Mouse (Mus musculus) MEL (cell line): ENCODE results near the gene Napsa. TPM values are rescaled to one million over a fixed set of nuclear protein-coding genes. Genes with fewer than 3 reads are reported as not detected.

Experiments
- DNase-seq: peaks from one replicate; pipeline ENCODE4 v3.0.0; 2011; ENCODE audit warnings: low read depth, low spot score
- H3K27ac ChIP-seq: 2 replicates; pipeline ENCODE4 v1.5.1; 2012; ENCODE audit warnings: low read depth, mild to moderate bottlenecking, control low read depth, low read length, moderate library complexity; ENCODE audit not compliant: control insufficient read depth
- H3K27me3 ChIP-seq, 2 experiments: fragments of 150-350 bp in 1 of 2; sonication (generic) in 1 of 2; 2 replicates each; pipeline ENCODE4 v1.6.1; 2012; ENCODE audit warnings: low read length in 2 of 2, mild to moderate bottlenecking in 2 of 2, improper control_type of control experiment in 1 of 2, moderate library complexity in 1 of 2; ENCODE audit not compliant: insufficient read depth in 2 of 2, control insufficient read depth in 1 of 2
- H3K36me3 ChIP-seq, 2 experiments: 2 replicates each; pipeline ENCODE4 v1.6.1; 2012 to 2014; ENCODE audit warnings: low read length in 2 of 2, improper control_type of control experiment in 1 of 2, inconsistent platforms in 1 of 2, mild to moderate bottlenecking in 1 of 2; ENCODE audit not compliant: insufficient read depth in 2 of 2, control insufficient read depth in 1 of 2
- H3K4me1 ChIP-seq, 2 experiments: fragments of 150-350 bp in 1 of 2; sonication (generic) in 1 of 2; 2 replicates each; pipeline ENCODE4 v1.6.1; 2012; ENCODE audit warnings: low read length in 2 of 2, improper control_type of control experiment in 1 of 2, mild to moderate bottlenecking in 1 of 2; ENCODE audit not compliant: insufficient read depth in 2 of 2, control insufficient read depth in 1 of 2
- H3K4me3 ChIP-seq, 2 experiments: fragments of 150-350 bp in 1 of 2; sonication (generic) in 1 of 2; 2 replicates each; pipeline ENCODE4 v1.5.1; 2012; ENCODE audit warnings: low read depth in 2 of 2, low read length in 2 of 2, mild to moderate bottlenecking in 2 of 2, moderate library complexity in 2 of 2, control low read depth in 1 of 2, improper control_type of control experiment in 1 of 2; ENCODE audit not compliant: control insufficient read depth in 1 of 2, insufficient read depth in 1 of 2
- H3K79me2 ChIP-seq: 2 replicates; pipeline ENCODE4 v1.6.1; 2012; ENCODE audit warnings: mild to moderate bottlenecking, low read length, moderate library complexity; ENCODE audit not compliant: control insufficient read depth, poor library complexity, insufficient read depth
- H3K9ac ChIP-seq: 2 replicates; pipeline ENCODE4 v1.6.1; 2012; ENCODE audit warnings: low read depth, mild to moderate bottlenecking, control low read depth, low read length, moderate library complexity; ENCODE audit not compliant: control insufficient read depth, poor library complexity, severe bottlenecking
- H3K9me3 ChIP-seq: fragments of 150-350 bp; sonication (generic); replicated peaks from 2 replicates; pipeline ENCODE4 v1.6.1; 2012; ENCODE audit warnings: mild to moderate bottlenecking, low read length, improper control_type of control experiment, moderate library complexity; ENCODE audit not compliant: insufficient read depth
- BHLHE40 ChIP-seq: IDR thresholded peaks from 2 replicates; pipeline ENCODE4 v1.6.1; 2012; ENCODE audit warnings: low read depth, mild to moderate bottlenecking, inconsistent platforms, low read length, improper control_type of control experiment, borderline replicate concordance
- CHD1 ChIP-seq: IDR thresholded peaks from 2 replicates; pipeline ENCODE4 v1.6.1; 2012; ENCODE audit warnings: low read depth, mild to moderate bottlenecking, inconsistent platforms, low read length, improper control_type of control experiment
- ELF1 ChIP-seq: IDR thresholded peaks from 2 replicates; pipeline ENCODE4 v1.6.1; 2014; ENCODE audit warnings: low read depth, mild to moderate bottlenecking, inconsistent platforms, low read length, improper control_type of control experiment, moderate library complexity
- EP300 ChIP-seq, 2 experiments: IDR thresholded peaks; 2 replicates each; pipeline ENCODE4 v1.6.1; 2011; ENCODE audit warnings: improper control_type of control experiment in 2 of 2, low read length in 2 of 2, low read depth in 1 of 2, mild to moderate bottlenecking in 1 of 2
- ETS1 ChIP-seq: IDR thresholded peaks from 2 replicates; pipeline ENCODE4 v1.6.1; 2012; ENCODE audit warnings: low read depth, mild to moderate bottlenecking, inconsistent platforms, low read length, improper control_type of control experiment, moderate library complexity
- GABPA ChIP-seq: IDR thresholded peaks from 2 replicates; pipeline ENCODE4 v1.6.1; 2012; ENCODE audit warnings: low read depth, mild to moderate bottlenecking, inconsistent platforms, low read length, improper control_type of control experiment, moderate library complexity
- GATA1 ChIP-seq: IDR thresholded peaks from 2 replicates; pipeline ENCODE4 v1.6.1; 2011; ENCODE audit warnings: low read depth, low read length, improper control_type of control experiment
- HCFC1 ChIP-seq: IDR thresholded peaks from 2 replicates; pipeline ENCODE4 v1.6.1; 2012; ENCODE audit warnings: low read depth, mild to moderate bottlenecking, inconsistent platforms, low read length, improper control_type of control experiment, moderate library complexity
- JUND ChIP-seq: IDR thresholded peaks from 2 replicates; pipeline ENCODE4 v1.6.1; 2011; ENCODE audit warnings: low read depth, mild to moderate bottlenecking, improper control_type of control experiment, low read length
- MEF2A ChIP-seq: IDR thresholded peaks from 2 replicates; pipeline ENCODE4 v1.6.1; 2014; ENCODE audit warnings: low read depth, mild to moderate bottlenecking, inconsistent platforms, low read length, improper control_type of control experiment; ENCODE audit not compliant: poor library complexity, insufficient replicate concordance, severe bottlenecking; ENCODE audit errors: extremely low read depth
- MXI1 ChIP-seq: IDR thresholded peaks from 2 replicates; pipeline ENCODE4 v1.6.1; 2011; ENCODE audit warnings: mild to moderate bottlenecking, low read depth, low read length, improper control_type of control experiment
- MYC ChIP-seq: IDR thresholded peaks from 2 replicates; pipeline ENCODE4 v1.6.1; 2011; ENCODE audit warnings: low read depth, mild to moderate bottlenecking, low read length, improper control_type of control experiment, moderate library complexity
- NELFE ChIP-seq: IDR thresholded peaks from 2 replicates; pipeline ENCODE4 v1.6.1; 2011; ENCODE audit warnings: low read depth, low read length, improper control_type of control experiment
- POLR2A ChIP-seq, 2 experiments: IDR thresholded peaks; 2 replicates each; pipeline ENCODE4 v1.6.1; 2011 to 2012; ENCODE audit warnings: low read length in 2 of 2, mild to moderate bottlenecking in 2 of 2, control low read depth in 1 of 2, improper control_type of control experiment in 1 of 2, low read depth in 1 of 2, moderate library complexity in 1 of 2; ENCODE audit not compliant: control insufficient read depth in 1 of 2, insufficient read depth in 1 of 2, poor library complexity in 1 of 2
- RAD21 ChIP-seq: IDR thresholded peaks from 2 replicates; pipeline ENCODE4 v1.6.1; 2011; ENCODE audit warnings: mild to moderate bottlenecking, low read depth, low read length, improper control_type of control experiment
- RCOR1 ChIP-seq: IDR thresholded peaks from 2 replicates; pipeline ENCODE4 v1.6.1; 2012; ENCODE audit warnings: low read depth, mild to moderate bottlenecking, inconsistent platforms, low read length, improper control_type of control experiment
- SIN3A ChIP-seq: IDR thresholded peaks from 2 replicates; pipeline ENCODE4 v1.6.1; 2012; ENCODE audit warnings: low read length, improper control_type of control experiment, inconsistent platforms
- SMC3 ChIP-seq: IDR thresholded peaks from 2 replicates; pipeline ENCODE4 v1.6.1; 2011; ENCODE audit warnings: low read depth, low read length, improper control_type of control experiment
- TAL1 ChIP-seq: IDR thresholded peaks from 2 replicates; pipeline ENCODE4 v1.6.1; 2012; ENCODE audit warnings: mild to moderate bottlenecking, inconsistent platforms, low read length, moderate library complexity, mixed read lengths
- TBP ChIP-seq: IDR thresholded peaks from 2 replicates; pipeline ENCODE4 v1.8.0; 2011; ENCODE audit warnings: low read depth, low read length, improper control_type of control experiment
- TCF12 ChIP-seq: IDR thresholded peaks from 2 replicates; pipeline ENCODE4 v1.6.1; 2014; ENCODE audit warnings: low read depth, mild to moderate bottlenecking, inconsistent platforms, low read length, improper control_type of control experiment, moderate library complexity
- UBTF ChIP-seq: IDR thresholded peaks from 2 replicates; pipeline ENCODE4 v1.6.1; 2012; ENCODE audit warnings: low read depth, mild to moderate bottlenecking, inconsistent platforms, low read length, improper control_type of control experiment, moderate library complexity, borderline replicate concordance; ENCODE audit not compliant: insufficient read depth
- USF1 ChIP-seq: IDR thresholded peaks from 2 replicates; pipeline ENCODE4 v1.6.1; 2014; ENCODE audit warnings: low read depth, mild to moderate bottlenecking, inconsistent platforms, low read length, improper control_type of control experiment, moderate library complexity
- USF2 ChIP-seq, 2 experiments: IDR thresholded peaks; 2 replicates each; pipeline ENCODE4 v1.6.1; 2011 to 2012; ENCODE audit warnings: improper control_type of control experiment in 2 of 2, low read length in 2 of 2, borderline replicate concordance in 1 of 2, inconsistent platforms in 1 of 2, low read depth in 1 of 2, mild to moderate bottlenecking in 1 of 2; ENCODE audit not compliant: insufficient read depth in 1 of 2
- ZC3H11A ChIP-seq: IDR thresholded peaks from 2 replicates; pipeline ENCODE4 v1.6.1; 2012; ENCODE audit warnings: low read depth, mild to moderate bottlenecking, inconsistent platforms, low read length, improper control_type of control experiment
- ZKSCAN1 ChIP-seq: IDR thresholded peaks from 2 replicates; pipeline ENCODE4 v1.6.1; 2012; ENCODE audit warnings: low read depth, mild to moderate bottlenecking, inconsistent platforms, low read length, improper control_type of control experiment, moderate library complexity
- ZMIZ1 ChIP-seq: IDR thresholded peaks from 2 replicates; pipeline ENCODE4 v1.6.1; 2012; ENCODE audit warnings: low read depth, mild to moderate bottlenecking, inconsistent platforms, low read length, improper control_type of control experiment, moderate library complexity
- polyA plus RNA-seq, 2 experiments: library from polyadenylated mRNA; stranded (reverse) in 1 of 2; unstranded in 1 of 2; fragments of >175 nt in 1 of 2; fragments of >200 nt in 1 of 2; gene quantifications; 2 replicates each; pipeline versions ENCODE4 v1.2.1 to v1.2.4; 2012; ENCODE audit warnings: low replicate concordance in 2 of 2, low read depth in 1 of 2; ENCODE audit not compliant: insufficient read length in 2 of 2, insufficient read depth in 1 of 2, missing spikeins in 1 of 2
- total RNA-seq: library from RNA; depleted of rRNA; stranded (reverse); fragments of 300-350 nt; gene quantifications from 2 replicates; pipeline ENCODE4 v1.2.3, GENCODE M21; 2012

Napsa gene
- total and polyA plus RNA-seq, 3 experiments: 0.33 TPM; not detected in 2

GRCm38 (mm10) chr7:44550409-44550678, 21.8 kb upstream of the Napsa start:
- H3K27ac ChIP-seq: no peak overlapping the region
- H3K4me1 ChIP-seq: peaks cover 0 to 19% of the 10 kb centered on the region in 2 experiments; a peak in 3 of 4 replicates
- no peak overlapping the region for H3K9ac ChIP-seq
- no peak overlapping the region for H3K4me3 ChIP-seq
- no peaks in the 10 kb centered on the region for H3K9me3 ChIP-seq
- peaks cover 31% of the 10 kb centered on the region for H3K79me2 ChIP-seq
- no peaks in the 10 kb centered on the region; a peak in 2 of 4 replicates for H3K36me3 ChIP-seq
- DNase-seq: no peak
- H3K27me3 ChIP-seq: no peaks in the 10 kb centered on the region
- TF ChIP-seq BHLHE40: no peak
- no peak for TF ChIP-seq MXI1
- TF ChIP-seq TAL1: no peak
- no peak for TF ChIP-seq ZC3H11A
- no peak for TF ChIP-seq ETS1
- TF ChIP-seq USF1: no peak
- TF ChIP-seq RCOR1: no peak
- TF ChIP-seq MEF2A: no peak
- TF ChIP-seq SMC3: no peak
- TF ChIP-seq GABPA: no peak
- no peak for TF ChIP-seq JUND
- no peak for TF ChIP-seq HCFC1
- TF ChIP-seq EP300 (IDR thresholded peaks at IDR 0.05; ENCODE audit: low read depth in 1 of 2, low read length in 2 of 2): no peak
- TF ChIP-seq TBP: no peak
- TF ChIP-seq UBTF: no peak
- TF ChIP-seq ZKSCAN1: no peak
- no peak for TF ChIP-seq TCF12
- no peak for TF ChIP-seq GATA1
- no peak for TF ChIP-seq USF2 (IDR thresholded peaks at IDR 0.05; ENCODE audit: borderline replicate concordance in 1 of 2, insufficient read depth in 1 of 2, low read depth in 1 of 2, low read length in 2 of 2)
- TF ChIP-seq POLR2A (IDR thresholded peaks at IDR 0.05; ENCODE audit: control insufficient read depth in 1 of 2, insufficient read depth in 1 of 2, low read depth in 1 of 2, low read length in 2 of 2, poor library complexity in 1 of 2): no peak

- Histone ChIP-seq H3K9me3 (no peaks in the 10 kb centered on the region), H3K4me3 (no peak overlapping the region), H3K36me3 (no peaks in the 10 kb centered on the region; a peak in 2 of 4 replicates), H3K79me2 (peaks cover 28% of the 10 kb centered on the region), H3K27me3 (no peaks in the 10 kb centered on the region), H3K9ac (no peak overlapping the region), H3K4me1 (peaks cover 0 to 21% of the 10 kb centered on the region in 2 experiments; a peak in 3 of 4 replicates), H3K27ac (no peak overlapping the region)
- DNase-seq: no peak
- no peak for TF ChIP-seq SIN3A
- TF ChIP-seq NELFE: no peak
- TF ChIP-seq ETS1: no peak
- no peak for TF ChIP-seq EP300 (IDR thresholded peaks at IDR 0.05; ENCODE audit: low read depth in 1 of 2, low read length in 2 of 2)
- TF ChIP-seq RAD21: no peak
- TF ChIP-seq ZMIZ1: no peak
- TF ChIP-seq MYC: no peak
- no peak for TF ChIP-seq ELF1
- no peak for TF ChIP-seq CHD1
Measured at GRCm38 (mm10) chr7:44551301-44551700, 20.9 kb upstream of the Napsa start.
